Mouse (Mus musculus) limb, embryonic 14.5 days (tissue): ENCODE measurements around the gene Ces1e. TPM values are rescaled to one million over a fixed set of nuclear protein-coding genes. Genes with fewer than 3 reads are reported as not detected.

ENCODE experiments used
- ATAC-seq: fragments of 200-750 bp; cut with Nextera tagmentation; 2 replicates; pipeline ENCODE4 v1.8.0; 2017; ENCODE audit warnings: low read depth, moderate number of reproducible peaks, moderate TSS enrichment; ENCODE audit not compliant: low FRiP score
- DNase-seq: peaks from one replicate; pipeline ENCODE4 v3.0.0-alpha.2; 2015; ENCODE audit warnings: low spot score
- H3K27ac ChIP-seq: fragments of 300-500 bp; sonication (generic); replicated peaks from 2 replicates; pipeline ENCODE4 v1.5.1; 2014; ENCODE audit warnings: low read depth, mild to moderate bottlenecking, low read length, moderate library complexity, mixed read lengths
- H3K27me3 ChIP-seq: fragments of 300-500 bp; sonication (generic); 2 replicates; pipeline ENCODE4 v1.6.1; 2014; ENCODE audit warnings: low read length, mixed read lengths; ENCODE audit not compliant: control insufficient read depth, insufficient read depth
- H3K36me3 ChIP-seq: fragments of 300-500 bp; sonication (generic); 2 replicates; pipeline ENCODE4 v1.6.1; 2014; ENCODE audit warnings: mild to moderate bottlenecking, low read length, moderate library complexity, mixed read lengths; ENCODE audit not compliant: control insufficient read depth, insufficient read depth
- H3K4me1 ChIP-seq: fragments of 300-500 bp; sonication (generic); 2 replicates; pipeline ENCODE4 v1.6.1; 2014; ENCODE audit warnings: antibody characterized with exemption, low read length, mixed read lengths; ENCODE audit not compliant: control insufficient read depth, insufficient read depth
- H3K4me2 ChIP-seq: fragments of 300-500 bp; sonication (generic); replicated peaks from 2 replicates; pipeline ENCODE4 v1.6.1; 2014; ENCODE audit warnings: low read depth, mild to moderate bottlenecking, low read length, moderate library complexity; ENCODE audit not compliant: severe bottlenecking
- H3K4me3 ChIP-seq: fragments of 300-500 bp; sonication (generic); replicated peaks from 2 replicates; pipeline ENCODE4 v1.5.1; 2014; ENCODE audit warnings: low read length
- H3K9ac ChIP-seq: fragments of 300-500 bp; sonication (generic); 2 replicates; pipeline ENCODE4 v1.6.1; 2014; ENCODE audit warnings: mild to moderate bottlenecking, low read depth, low read length, moderate library complexity; ENCODE audit not compliant: severe bottlenecking
- H3K9me3 ChIP-seq: fragments of 300-500 bp; sonication (generic); 2 replicates; pipeline ENCODE4 v1.6.1; 2016; ENCODE audit warnings: low read length; ENCODE audit not compliant: control insufficient read depth
- POLR2A ChIP-seq: fragments of 200-500 bp; IDR thresholded peaks from 2 replicates; pipeline ENCODE4 v1.8.0; 2012; ENCODE audit warnings: inconsistent platforms, mild to moderate bottlenecking, moderate library complexity, borderline replicate concordance; ENCODE audit not compliant: insufficient read depth, insufficient read length; ENCODE audit errors: extremely low read depth
- WGBS: fragments of 180-500 bp; shearing (Covaris S2); extraction: QIAGEN DNeasy Blood & Tissue Kit; methylation state at CpG from one replicate; pipeline ENCODE4 v1.1.7; 2014; 5-methylcytosine and 5-hydroxymethylcytosine counted together
- polyA plus RNA-seq, 2 experiments: library from polyadenylated mRNA; depleted of rRNA in 1 of 2; stranded (reverse) in 1 of 2; unstranded in 1 of 2; fragments of >200 nt; fragmentation: Nextera tagmentation in 1 of 2; extraction: Ambion mirVana in 1 of 2; gene quantifications; 2 replicates each; pipeline versions ENCODE4 v1.2.1 to v1.2.3; 2012 to 2014

Ces1e gene
- polyA plus RNA-seq (2012; rRNA removed) (not detected in 2 replicates), polyA plus RNA-seq (2014; fragmentation: Nextera tagmentation; extraction: Ambion mirVana) (not detected in 2 replicates)

DNA sequence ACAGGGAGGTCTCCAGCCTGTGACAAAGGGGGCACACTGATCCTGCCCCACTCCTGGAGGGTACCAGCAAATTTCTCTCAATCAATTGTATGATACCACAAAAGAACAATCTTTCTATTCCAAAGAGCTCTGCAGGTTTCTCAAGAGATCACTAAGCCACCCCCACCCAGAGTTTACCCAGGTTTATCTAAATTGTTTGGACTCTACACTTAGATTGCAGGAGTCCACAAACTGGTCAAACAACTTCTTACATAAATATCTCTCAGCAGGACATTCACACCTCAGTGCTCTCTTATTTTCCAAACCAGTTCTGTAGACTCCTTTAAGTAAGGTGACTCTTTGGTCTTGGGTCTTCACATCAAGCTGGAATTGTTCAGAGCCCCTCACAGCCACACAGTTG lies at the start of gene Ces1e:
Gene Ces1e, minus strand, starts transcription at position 174 of the 400 bp plus-strand sequence.
- Histone ChIP-seq H3K4me1 (no peaks in the 10 kb centered on the region), H3K9ac (no peak within 1 kb of the TSS), H3K4me3 (no peak within 1 kb of the TSS), H3K9me3 (no peaks in the 10 kb centered on the region), H3K27me3 (no peaks in the 10 kb centered on the region), H3K36me3 (no peaks in the 10 kb centered on the region), H3K27ac (no peak within 1 kb of the TSS), H3K4me2 (no peak within 1 kb of the TSS)
- no peak for TF ChIP-seq POLR2A
- ATAC-seq, result no peak
- DNase-seq, result no peak

DNA sequence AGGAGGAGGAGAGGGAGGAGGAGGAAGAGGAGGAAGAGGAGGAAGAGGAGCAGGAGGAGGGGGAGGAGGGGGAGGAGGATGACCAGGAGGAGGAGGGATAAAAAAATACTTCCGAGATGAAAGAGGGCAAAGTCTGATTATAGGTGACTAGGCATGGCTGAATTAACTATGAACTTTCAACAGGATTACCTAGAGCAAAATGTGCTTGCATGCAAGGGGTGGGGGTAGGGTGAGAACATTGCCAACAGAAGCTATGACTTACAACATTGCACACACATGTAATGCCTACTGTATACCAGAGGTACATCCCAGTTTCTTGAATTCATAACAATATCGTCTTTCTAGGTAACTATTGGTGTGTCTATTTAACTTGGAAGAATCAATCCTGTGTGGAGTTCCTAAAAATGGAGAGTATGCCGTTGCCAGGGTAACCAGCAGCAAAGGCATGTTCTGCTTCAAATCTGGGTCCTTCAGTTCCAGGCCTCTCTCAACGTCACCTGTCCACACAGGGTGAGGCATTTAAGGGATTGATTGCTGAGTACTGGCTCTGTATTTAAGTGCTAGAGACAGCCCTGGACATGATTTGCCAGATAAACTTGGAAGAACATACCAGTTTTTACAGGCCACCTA lies 48.9 kb upstream of the Ces1e start:
- no peaks in the 10 kb centered on the region for H3K9me3 ChIP-seq
- WGBS, result 76% methylated on average over 4 of the region's 4 CpGs
- DNase-seq, result no peak
- no peak overlapping the region for H3K4me2 ChIP-seq
- no peak overlapping the region for H3K9ac ChIP-seq
- no peak overlapping the region for H3K27ac ChIP-seq
- H3K36me3 ChIP-seq, result no peaks in the 10 kb centered on the region
- H3K4me3 ChIP-seq, result no peak overlapping the region
- no peaks in the 10 kb centered on the region for H3K27me3 ChIP-seq
- ATAC-seq, result no peak
- no peak for TF ChIP-seq POLR2A
- H3K4me1 ChIP-seq, result no peaks in the 10 kb centered on the region

DNA sequence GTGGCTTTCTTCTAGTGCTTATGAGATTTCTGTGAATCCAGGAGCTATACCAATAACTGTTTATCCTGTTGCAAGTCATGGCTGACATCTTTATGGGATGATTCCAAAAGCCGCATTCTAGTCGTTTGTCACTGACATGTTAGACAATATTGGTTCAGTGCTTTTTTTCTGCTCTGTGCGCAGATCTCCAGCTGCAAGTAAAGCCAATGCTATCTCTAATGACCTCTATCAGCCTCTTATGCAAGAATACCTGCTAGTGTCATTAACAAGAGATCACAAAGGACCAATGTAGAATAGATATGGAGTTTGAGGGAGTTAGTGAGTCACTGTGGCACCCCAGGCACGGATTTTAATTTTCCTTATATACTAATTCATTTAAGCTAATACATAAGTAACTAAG lies 45.2 kb upstream of the Ces1e start:
- no peak overlapping the region for H3K9ac ChIP-seq
- no peak overlapping the region for H3K4me3 ChIP-seq
- no peak overlapping the region for H3K27ac ChIP-seq
- no peaks in the 10 kb centered on the region for H3K36me3 ChIP-seq
- no peaks in the 10 kb centered on the region for H3K27me3 ChIP-seq
- H3K4me2 ChIP-seq, result no peak overlapping the region
- H3K4me1 ChIP-seq, result no peaks in the 10 kb centered on the region
- no peak for DNase-seq
- H3K9me3 ChIP-seq, result no peaks in the 10 kb centered on the region
- ATAC-seq, result no peak
- TF ChIP-seq POLR2A, result no peak
- WGBS, result 85% methylated on average over 4 of the region's 4 CpGs

DNA sequence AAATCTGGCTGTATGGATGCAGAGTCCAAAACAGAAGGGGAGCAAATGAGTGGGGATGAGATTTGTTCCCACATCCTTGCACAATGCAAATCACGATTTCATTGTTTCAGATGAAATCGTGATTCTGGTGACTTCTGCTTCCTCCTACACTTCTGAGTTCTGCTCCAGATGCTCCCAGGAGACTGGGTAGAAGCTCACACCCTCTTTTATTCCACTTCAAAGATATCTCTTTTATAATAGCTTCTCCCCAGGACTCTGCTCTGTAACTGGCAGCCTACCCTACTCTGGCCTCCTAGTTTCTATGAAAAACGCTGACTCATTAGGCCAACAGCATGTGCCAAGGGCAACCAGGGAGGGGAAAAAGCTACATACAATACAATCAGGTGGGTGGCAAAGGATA lies 43.9 kb upstream of the Ces1e start:
- H3K27me3 ChIP-seq, result no peaks in the 10 kb centered on the region
- H3K4me1 ChIP-seq, result no peaks in the 10 kb centered on the region
- no peak overlapping the region for H3K4me3 ChIP-seq
- H3K9ac ChIP-seq, result no peak overlapping the region
- WGBS, result 79% methylated on average over 3 of the region's 3 CpGs
- TF ChIP-seq POLR2A, result no peak
- H3K27ac ChIP-seq, result no peak overlapping the region
- H3K4me2 ChIP-seq, result no peak overlapping the region
- no peak for DNase-seq
- ATAC-seq, result no peak
- no peaks in the 10 kb centered on the region for H3K9me3 ChIP-seq
- no peaks in the 10 kb centered on the region for H3K36me3 ChIP-seq

DNA sequence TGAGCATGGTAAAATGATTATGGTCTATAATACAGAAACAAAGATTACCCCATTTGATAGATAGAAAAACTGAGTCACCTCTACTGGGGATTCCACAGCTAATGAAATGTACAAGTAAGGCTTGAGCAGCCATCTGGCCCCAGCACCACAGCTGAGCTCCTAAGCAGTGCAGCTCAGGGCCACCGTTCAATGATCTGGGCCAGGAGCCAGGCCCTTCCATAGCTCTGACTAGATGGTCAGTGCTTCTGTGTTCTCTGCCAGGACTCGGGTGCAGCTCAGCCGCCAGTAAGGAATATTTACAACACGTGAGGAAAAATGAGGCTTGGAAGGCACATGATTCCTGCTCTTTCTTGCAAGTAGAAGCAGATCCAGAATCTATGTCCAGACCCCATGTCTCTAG lies 43.3 kb upstream of the Ces1e start:
- Histone ChIP-seq H3K27ac (no peak overlapping the region), H3K9ac (no peak overlapping the region), H3K4me2 (no peak overlapping the region), H3K4me3 (no peak overlapping the region), H3K4me1 (no peaks in the 10 kb centered on the region), H3K9me3 (no peaks in the 10 kb centered on the region), H3K27me3 (no peaks in the 10 kb centered on the region), H3K36me3 (no peaks in the 10 kb centered on the region)
- TF ChIP-seq POLR2A, result no peak
- ATAC-seq, result no peak
- whole genome bisulfite sequencing, result 82% methylated on average over 4 of the region's 4 CpGs
- DNase-seq, result no peak
